Mouse (Mus musculus) embryonic fibroblast, embryonic 13.5 days (primary cell): ENCODE results near the gene Gas7. TPM values are rescaled to one million over a fixed set of nuclear protein-coding genes. Genes with fewer than 3 reads are reported as not detected.

Source experiments
- H3K27ac ChIP-seq: 2 replicates; pipeline ENCODE4 v1.5.1; 2012; ENCODE audit warnings: low read length, control low read depth, inconsistent platforms; ENCODE audit not compliant: insufficient read depth
- H3K4me1 ChIP-seq: 2 replicates; pipeline ENCODE4 v1.6.1; 2011; ENCODE audit warnings: low read length; ENCODE audit not compliant: control insufficient read depth, insufficient read depth
- H3K4me3 ChIP-seq: 2 replicates; pipeline ENCODE4 v1.5.1; 2011; ENCODE audit warnings: mild to moderate bottlenecking, control low read depth, low read length; ENCODE audit not compliant: insufficient read depth
- CTCF ChIP-seq: IDR thresholded peaks from 2 replicates; pipeline ENCODE4 v1.5.1; 2011; ENCODE audit warnings: mild to moderate bottlenecking, control low read depth, low read length, moderate library complexity, borderline replicate concordance; ENCODE audit not compliant: insufficient read depth
- POLR2A ChIP-seq: IDR thresholded peaks from 2 replicates; pipeline ENCODE4 v1.6.1; 2011; ENCODE audit warnings: low read depth, mild to moderate bottlenecking, control low read depth, low read length, moderate library complexity
- polyA plus RNA-seq: library from polyadenylated mRNA; stranded (reverse); fragments of >200 nt; gene quantifications from 2 replicates; pipeline ENCODE4 v1.2.4, GENCODE M21; 2011; ENCODE audit warnings: low read depth; ENCODE audit not compliant: missing spikeins, insufficient read length

Gene Gas7
- polyA plus RNA-seq, 1 experiment = 22.7 TPM

GRCm38 (mm10) chr11:67514401-67514800 lies 59.2 kb downstream of the Gas7 start:
- TF ChIP-seq POLR2A (no peak), CTCF (peak; percentile 27; the same call in 1 of the 2 replicates)

GRCm38 (mm10) chr11:67515020-67515911 lies 60.0 kb downstream of the Gas7 start:
- TF ChIP-seq CTCF (no peak), POLR2A (no peak)
- peak overlapping the region; percentile 80 for H3K27ac ChIP-seq
- no peak overlapping the region for H3K4me3 ChIP-seq
- H3K4me1 ChIP-seq = peaks cover 10% of the 10 kb centered on the region

More at GRCm38 (mm10) chr11:67514401-67514800, 59.2 kb downstream of the Gas7 start:
- Histone ChIP-seq H3K4me1 (peaks cover 10% of the 10 kb centered on the region), H3K27ac (peak overlapping the region; percentile 72), H3K4me3 (no peak overlapping the region)

- H3K27ac ChIP-seq = peak overlapping the region; percentile 80
- TF ChIP-seq POLR2A = no peak
- TF ChIP-seq CTCF = no peak
- peaks cover 10% of the 10 kb centered on the region for H3K4me1 ChIP-seq
- no peak overlapping the region for H3K4me3 ChIP-seq
Measured at GRCm38 (mm10) chr11:67515912-67516305, 60.7 kb downstream of the Gas7 start.

- Histone ChIP-seq H3K4me1 (peaks cover 10% of the 10 kb centered on the region), H3K27ac (no peak overlapping the region), H3K4me3 (no peak overlapping the region)
- no peak for TF ChIP-seq CTCF
- no peak for TF ChIP-seq POLR2A
Measured at GRCm38 (mm10) chr11:67517748-67518147, 62.5 kb downstream of the Gas7 start.

GRCm38 (mm10) chr11:67518985-67519384 lies 63.7 kb downstream of the Gas7 start:
- TF ChIP-seq POLR2A (no peak), CTCF (no peak)
- Histone ChIP-seq H3K4me1 (peaks cover 14% of the 10 kb centered on the region), H3K27ac (no peak overlapping the region), H3K4me3 (no peak overlapping the region)

- Histone ChIP-seq H3K4me1 (peaks cover 17% of the 10 kb centered on the region), H3K4me3 (no peak overlapping the region), H3K27ac (no peak overlapping the region)
- no peak for TF ChIP-seq CTCF
- TF ChIP-seq POLR2A = no peak
Measured at GRCm38 (mm10) chr11:67522671-67523070, 67.4 kb downstream of the Gas7 start.

- no peak for TF ChIP-seq CTCF
- TF ChIP-seq POLR2A = no peak
- H3K4me3 ChIP-seq = no peak overlapping the region
- H3K27ac ChIP-seq = peak overlapping the region; percentile 72
- H3K4me1 ChIP-seq = peaks cover 17% of the 10 kb centered on the region
Measured at GRCm38 (mm10) chr11:67523806-67524205, 68.6 kb downstream of the Gas7 start.

GRCm38 (mm10) chr11:67524731-67525130 lies 69.5 kb downstream of the Gas7 start:
- Histone ChIP-seq H3K4me1 (peaks cover 17% of the 10 kb centered on the region), H3K27ac (peak overlapping the region; percentile 72; the same call in 1 of the 2 replicates), H3K4me3 (no peak overlapping the region)
- no peak for TF ChIP-seq POLR2A
- TF ChIP-seq CTCF = no peak

- TF ChIP-seq CTCF = no peak
- Histone ChIP-seq H3K27ac (peak overlapping the region; percentile 9; the same call in 1 of the 2 replicates), H3K4me3 (no peak overlapping the region), H3K4me1 (peaks cover 17% of the 10 kb centered on the region)
Measured at GRCm38 (mm10) chr11:67525841-67526240, 70.6 kb downstream of the Gas7 start.
